Mouse (Mus musculus) thymus, adult 2 months (tissue): ENCODE measurements around the gene Ptpn21.

Experiments used
- CTCF ChIP-seq: fragments of 200-500 bp; IDR thresholded peaks from 2 replicates; pipeline ENCODE4 v1.5.1; 2012; ENCODE audit warnings: mild to moderate bottlenecking, control low read depth, low read length, moderate library complexity, borderline replicate concordance; ENCODE audit not compliant: control insufficient read depth, poor library complexity, insufficient read depth; ENCODE audit errors: extremely low read depth
- POLR2A ChIP-seq: fragments of 200-500 bp; IDR thresholded peaks from 2 replicates; pipeline ENCODE4 v1.6.1; 2012; ENCODE audit warnings: mild to moderate bottlenecking, low read length, control low read depth, moderate library complexity; ENCODE audit not compliant: control insufficient read depth, poor library complexity, insufficient read depth; ENCODE audit errors: extremely low read depth

DNA sequence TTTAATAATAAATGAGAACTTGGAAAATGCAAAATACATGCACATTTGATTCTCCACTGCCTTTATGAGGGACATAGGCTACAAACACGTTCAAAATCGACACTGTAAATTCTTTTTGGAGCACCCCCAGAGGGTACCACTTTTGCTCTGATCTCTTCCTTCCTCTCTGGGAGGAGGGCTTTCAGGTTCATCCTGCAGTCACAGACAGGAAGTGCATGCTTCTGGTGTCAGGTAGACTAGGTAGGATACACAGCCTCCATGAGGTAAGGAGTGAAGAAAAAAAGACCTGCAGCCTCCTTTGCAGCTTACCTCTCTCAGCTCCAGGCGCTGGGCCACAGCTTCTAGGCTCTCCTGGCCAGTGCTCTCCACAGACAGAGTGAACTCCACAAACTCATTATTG, 4.0 kb downstream of the Ptpn21 start:
- TF ChIP-seq CTCF (no peak), POLR2A (no peak)
